Mouse (Mus musculus): Measurements from ENCODE around the gene Rest.
A peak's percentile ranks its signal among the peaks of the same experiment; 100 is the strongest.

Gene Rest

DNA sequence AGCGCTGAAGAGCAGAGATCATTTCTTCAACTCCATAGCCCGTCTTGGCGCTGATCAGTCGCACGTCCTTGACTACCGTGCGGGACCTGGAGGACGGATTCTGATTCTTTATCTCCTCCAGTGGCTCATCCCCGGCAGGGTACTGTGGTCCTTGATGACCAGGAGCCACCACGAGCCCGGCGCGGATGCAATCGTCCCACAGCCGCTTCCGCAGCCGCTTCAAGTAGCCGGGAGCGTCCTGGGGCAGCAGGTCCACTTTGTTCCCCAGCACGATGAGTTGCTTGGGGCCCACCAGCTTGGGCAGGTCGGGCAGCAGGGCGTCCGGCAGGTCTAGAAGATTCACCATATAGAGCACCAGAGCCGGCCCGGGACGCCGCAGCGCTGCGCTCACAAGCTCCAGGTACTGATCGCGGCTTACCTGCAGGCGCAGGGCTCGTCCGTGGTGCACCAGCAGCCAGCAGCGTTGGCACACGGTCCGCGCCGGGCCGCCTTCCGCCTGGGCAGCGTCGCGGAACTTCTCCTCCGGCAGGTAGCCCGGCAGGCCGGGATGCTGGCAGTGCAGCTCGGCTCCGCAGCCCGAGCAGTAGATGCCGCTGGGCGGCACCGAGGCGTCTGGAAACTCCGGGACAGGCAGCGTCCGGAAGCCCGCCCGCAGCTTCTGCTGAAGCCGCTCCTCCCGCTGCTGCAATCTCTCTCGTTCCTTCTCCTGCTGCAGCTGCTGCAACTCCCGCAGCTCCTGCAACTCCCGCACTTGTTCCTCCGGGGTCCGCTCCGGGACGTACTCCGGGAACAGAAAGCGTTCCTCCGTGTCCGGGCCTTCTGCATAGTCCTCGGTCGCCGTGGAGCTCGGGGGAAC is 44.0 kb downstream of the Rest start:
- no peak for DNase-seq (ENCODE audit: low read depth)

GRCm38 (mm10) chr5:77309924-77310772 is 44.9 kb downstream of the Rest start, which contains the start of the genes Noa1 and Polr2b:
Gene Noa1 (minus strand): TSS chr5:77310084.
Gene Polr2b (plus strand): TSS chr5:77310147.
- DNase-seq (ENCODE audit: low read depth) = peak; percentile 95

GRCm38 (mm10) chr5:77314206-77314605 is 48.9 kb downstream of the Rest start:
- DNase-seq (ENCODE audit: low read depth) = no peak

DNA sequence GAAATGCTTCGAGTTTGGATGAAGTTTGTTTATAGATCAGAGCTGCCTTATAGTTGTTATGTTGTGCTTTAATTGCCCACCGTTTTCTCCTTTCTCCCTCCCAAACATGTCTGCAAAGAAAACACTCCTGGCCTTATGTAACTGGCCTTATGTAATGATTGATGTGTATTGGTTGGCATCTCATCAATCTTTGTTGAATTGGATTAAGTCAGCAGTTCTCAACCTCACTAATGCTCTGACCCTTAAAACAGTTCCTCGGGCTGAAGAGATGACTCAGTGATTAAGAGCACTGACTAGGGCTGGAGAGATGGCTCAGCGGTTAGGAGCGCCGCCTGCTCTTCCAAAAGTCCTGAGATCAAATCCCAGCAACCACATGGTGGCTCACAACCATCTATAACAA is 49.7 kb downstream of the Rest start:
- no peak for DNase-seq (ENCODE audit: low read depth)

- no peak for DNase-seq (ENCODE audit: low read depth)
Observed at GRCm38 (mm10) chr5:77324936-77325335, 59.6 kb downstream of the Rest start.

DNA sequence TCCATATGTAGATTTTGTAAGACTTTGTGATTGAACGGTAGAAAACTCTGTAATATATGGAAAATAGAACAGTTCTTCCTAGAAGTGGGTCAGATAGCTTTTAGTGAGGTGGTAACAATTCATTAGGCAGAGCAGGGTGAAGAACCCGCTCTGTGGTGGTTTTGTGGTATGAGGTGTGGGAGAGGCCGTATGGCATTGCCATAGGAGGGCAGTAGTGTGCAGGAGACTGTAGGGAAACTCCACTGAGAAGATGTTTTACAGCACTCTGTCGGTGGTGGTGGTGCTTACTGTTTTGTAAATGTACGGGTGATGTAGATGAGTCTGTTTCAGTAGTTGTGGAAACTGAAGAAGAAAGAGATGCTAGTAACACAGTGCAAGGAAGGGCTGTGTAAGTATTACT is 64.9 kb downstream of the Rest start:
- no peak for DNase-seq (ENCODE audit: low read depth)
